Mouse (Mus musculus) ES-CJ7 (cell line): ENCODE results near the gene Olfr741.

ENCODE experiments used
- DNase-seq: peaks from one replicate; pipeline ENCODE4 v3.0.0; 2011; ENCODE audit warnings: low read depth, low spot score

Gene Olfr741

GRCm38 (mm10) chr14:50472438-50472837, at the start of gene Olfr741:
Gene Olfr741 (plus strand): TSS chr14:50472738.
- DNase-seq: no peak

DNA sequence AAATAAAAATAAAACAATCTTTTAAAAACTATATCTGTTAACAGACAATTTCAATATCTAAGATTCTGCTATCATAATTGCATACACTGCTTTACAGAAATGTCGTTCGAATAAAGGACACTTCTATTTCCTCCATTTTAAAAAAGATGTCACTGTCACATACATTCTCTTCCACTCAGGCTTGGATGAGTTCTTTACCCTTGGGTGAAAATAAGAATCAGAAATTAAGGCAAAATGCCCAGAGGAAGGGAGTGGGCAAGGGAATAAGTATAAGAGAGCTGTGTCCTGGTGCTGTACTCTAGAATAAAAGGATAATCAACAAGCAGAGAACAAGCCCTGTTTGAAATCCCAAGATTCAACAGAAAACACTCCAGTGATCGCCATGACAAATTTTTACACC, 27.3 kb upstream of the Olfr741 start, which contains the start of gene Olfr740:
TSS of gene Olfr740 (plus strand) at position 301 of the 400 bp plus-strand sequence.
- no peak for DNase-seq

GRCm38 (mm10) chr14:50478406-50478805, 5.9 kb downstream of the Olfr741 start:
- DNase-seq: no peak

DNA sequence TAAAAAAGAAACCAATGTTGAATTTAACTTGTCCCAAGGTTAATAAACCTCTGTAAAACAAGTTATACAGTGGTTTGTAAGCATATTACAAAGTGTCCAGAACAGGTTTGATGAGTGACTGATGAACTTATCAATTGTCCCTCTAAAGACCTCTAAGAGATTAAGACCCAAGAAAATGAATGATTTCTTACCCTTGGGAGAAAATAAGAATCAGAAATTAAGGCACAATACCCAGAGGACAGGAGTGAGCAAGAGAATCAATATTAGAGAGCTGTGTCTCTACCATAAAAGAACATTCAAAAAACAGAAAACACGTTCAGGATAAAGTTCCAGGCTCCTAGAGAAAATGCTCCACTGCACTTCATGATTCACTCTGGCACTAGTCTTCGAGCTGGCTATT, 30.8 kb downstream of the Olfr741 start, which contains the start of gene Olfr742:
TSS of gene Olfr742 (plus strand) at position 301 of the 400 bp plus-strand sequence.
- no peak for DNase-seq

DNA sequence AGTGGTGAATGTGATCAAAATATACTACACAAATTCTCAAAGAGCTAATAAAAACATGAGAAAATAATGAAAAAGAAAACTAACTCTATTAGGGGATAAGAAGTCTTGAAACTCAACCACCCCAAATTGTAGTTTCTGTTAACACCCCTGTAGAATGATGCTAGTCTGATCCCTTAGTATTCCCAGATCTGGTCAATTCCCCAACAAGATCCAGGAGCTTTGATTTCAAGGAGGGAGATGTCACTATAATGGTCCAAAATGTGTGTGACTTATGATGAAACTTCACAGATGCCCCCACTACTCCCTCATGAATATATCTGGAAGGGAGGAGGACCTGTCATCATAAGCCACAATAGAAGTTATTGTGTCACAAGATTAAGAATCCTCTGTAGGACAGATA, 49.0 kb downstream of the Olfr741 start, which contains the start of gene Olfr743:
TSS of gene Olfr743 (plus strand) at position 301 of the 400 bp plus-strand sequence.
- DNase-seq: no peak
